Mouse (Mus musculus): ENCODE results near the gene Tmem95. TPM values are rescaled to one million over a fixed set of nuclear protein-coding genes. Genes with fewer than 3 reads are reported as not detected.

The Tmem95 gene
- polyA plus RNA-seq (2014; fragmentation: Nextera tagmentation; extraction: Ambion mirVana) = 0.38 TPM in 1 of 2 replicates, not detected in the other

- Histone ChIP-seq H3K36me3 (ENCODE audit: control insufficient read depth, insufficient read depth, low read length) (no peaks in the 10 kb centered on the region), H3K27me3 (replicated peaks; ENCODE audit: control insufficient read depth, insufficient read depth, low read length) (no peaks in the 10 kb centered on the region), H3K9me3 (ENCODE audit: control insufficient read depth, low read length) (no peaks in the 10 kb centered on the region), H3K27ac (ENCODE audit: low read depth) (peak within 1 kb of the TSS; percentile 22; the same call in 1 of the 2 replicates), H3K4me2 (ENCODE audit: low read length) (peak within 1 kb of the TSS; percentile 16; the same call in 1 of the 2 replicates), H3K9ac (ENCODE audit: low read length) (no peak within 1 kb of the TSS), H3K4me1 (replicated peaks; ENCODE audit: control insufficient read depth, insufficient read depth, low read length) (peaks cover 28% of the 10 kb centered on the region), H3K4me3 (ENCODE audit: low read depth, low read length) (no peak within 1 kb of the TSS)
- WGBS = 89% methylated on average over 11 of the region's 11 CpGs
- ATAC-seq (replicated peaks; ENCODE audit: low FRiP score, low TSS enrichment, low read depth) = no peak
- DNase-seq (ENCODE audit: low spot score) = no peak
Observed at GRCm38 (mm10) chr11:69877878-69878277, at the start of gene Tmem95. Gene Tmem95 (minus strand): TSS chr11:69878018.

- Histone ChIP-seq H3K9me3 (ENCODE audit: control insufficient read depth, low read length) (no peaks in the 10 kb centered on the region), H3K36me3 (ENCODE audit: control insufficient read depth, insufficient read depth, low read length) (no peaks in the 10 kb centered on the region), H3K9ac (ENCODE audit: low read length) (no peak overlapping the region), H3K4me2 (ENCODE audit: low read length) (no peak overlapping the region), H3K27ac (ENCODE audit: low read depth) (no peak overlapping the region), H3K4me3 (ENCODE audit: low read depth, low read length) (no peak overlapping the region), H3K4me1 (replicated peaks; ENCODE audit: control insufficient read depth, insufficient read depth, low read length) (no peaks in the 10 kb centered on the region), H3K27me3 (replicated peaks; ENCODE audit: control insufficient read depth, insufficient read depth, low read length) (no peaks in the 10 kb centered on the region)
- WGBS = 93% methylated on average over 2 of the region's 2 CpGs
- no peak for ATAC-seq (replicated peaks; ENCODE audit: low FRiP score, low TSS enrichment, low read depth)
- DNase-seq (ENCODE audit: low spot score) = no peak
Observed at GRCm38 (mm10) chr11:69927501-69927900, 49.7 kb upstream of the Tmem95 start.

DNA sequence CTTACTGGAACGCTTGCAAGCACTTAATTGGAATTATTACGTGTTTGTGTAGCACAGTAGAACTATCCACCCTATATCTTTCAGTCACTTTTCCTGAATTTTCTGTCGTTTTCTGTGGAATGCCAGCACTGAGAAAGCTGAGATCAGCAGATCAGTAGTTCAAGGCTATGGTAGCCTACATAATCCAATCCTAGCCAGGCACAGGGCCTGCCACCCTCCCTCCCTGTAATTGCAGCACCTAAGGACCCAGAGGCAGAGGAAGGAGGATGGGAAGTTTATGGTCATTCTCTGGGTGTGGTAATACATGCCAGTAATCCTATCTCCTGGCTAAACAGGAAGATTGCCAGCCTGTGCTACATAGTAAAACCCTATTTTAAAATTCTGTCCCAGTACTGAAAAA is 45.0 kb upstream of the Tmem95 start:
- Histone ChIP-seq H3K4me1 (replicated peaks; ENCODE audit: control insufficient read depth, insufficient read depth, low read length) (peaks cover 13% of the 10 kb centered on the region), H3K4me3 (ENCODE audit: low read depth, low read length) (no peak overlapping the region), H3K36me3 (ENCODE audit: control insufficient read depth, insufficient read depth, low read length) (peaks cover 18% of the 10 kb centered on the region), H3K4me2 (ENCODE audit: low read length) (no peak overlapping the region; the same call in 1 of the 2 replicates), H3K9me3 (ENCODE audit: control insufficient read depth, low read length) (no peaks in the 10 kb centered on the region), H3K27me3 (replicated peaks; ENCODE audit: control insufficient read depth, insufficient read depth, low read length) (no peaks in the 10 kb centered on the region), H3K9ac (ENCODE audit: low read length) (no peak overlapping the region), H3K27ac (ENCODE audit: low read depth) (peak overlapping the region; percentile 97; the same call in 1 of the 2 replicates)
- WGBS = 51% methylated on average over 3 of the region's 3 CpGs
- DNase-seq (ENCODE audit: low spot score) (no peak), ATAC-seq (replicated peaks; ENCODE audit: low FRiP score, low TSS enrichment, low read depth) (no peak)

GRCm38 (mm10) chr11:69922012-69922756 is 44.4 kb upstream of the Tmem95 start:
- Histone ChIP-seq H3K36me3 (ENCODE audit: control insufficient read depth, insufficient read depth, low read length) (peaks cover 24% of the 10 kb centered on the region), H3K4me2 (ENCODE audit: low read length) (peak overlapping the region; percentile 90), H3K27ac (ENCODE audit: low read depth) (peak overlapping the region; percentile 97), H3K4me1 (replicated peaks; ENCODE audit: control insufficient read depth, insufficient read depth, low read length) (peaks cover 13% of the 10 kb centered on the region), H3K9me3 (ENCODE audit: control insufficient read depth, low read length) (no peaks in the 10 kb centered on the region), H3K27me3 (replicated peaks; ENCODE audit: control insufficient read depth, insufficient read depth, low read length) (no peaks in the 10 kb centered on the region), H3K9ac (ENCODE audit: low read length) (peak overlapping the region; percentile 64), H3K4me3 (ENCODE audit: low read depth, low read length) (peak overlapping the region; percentile 86)
- ATAC-seq (replicated peaks; ENCODE audit: low FRiP score, low TSS enrichment, low read depth) (no peak), DNase-seq (ENCODE audit: low spot score) (no peak)
- WGBS = 4% methylated on average over 12 of the region's 12 CpGs

DNA sequence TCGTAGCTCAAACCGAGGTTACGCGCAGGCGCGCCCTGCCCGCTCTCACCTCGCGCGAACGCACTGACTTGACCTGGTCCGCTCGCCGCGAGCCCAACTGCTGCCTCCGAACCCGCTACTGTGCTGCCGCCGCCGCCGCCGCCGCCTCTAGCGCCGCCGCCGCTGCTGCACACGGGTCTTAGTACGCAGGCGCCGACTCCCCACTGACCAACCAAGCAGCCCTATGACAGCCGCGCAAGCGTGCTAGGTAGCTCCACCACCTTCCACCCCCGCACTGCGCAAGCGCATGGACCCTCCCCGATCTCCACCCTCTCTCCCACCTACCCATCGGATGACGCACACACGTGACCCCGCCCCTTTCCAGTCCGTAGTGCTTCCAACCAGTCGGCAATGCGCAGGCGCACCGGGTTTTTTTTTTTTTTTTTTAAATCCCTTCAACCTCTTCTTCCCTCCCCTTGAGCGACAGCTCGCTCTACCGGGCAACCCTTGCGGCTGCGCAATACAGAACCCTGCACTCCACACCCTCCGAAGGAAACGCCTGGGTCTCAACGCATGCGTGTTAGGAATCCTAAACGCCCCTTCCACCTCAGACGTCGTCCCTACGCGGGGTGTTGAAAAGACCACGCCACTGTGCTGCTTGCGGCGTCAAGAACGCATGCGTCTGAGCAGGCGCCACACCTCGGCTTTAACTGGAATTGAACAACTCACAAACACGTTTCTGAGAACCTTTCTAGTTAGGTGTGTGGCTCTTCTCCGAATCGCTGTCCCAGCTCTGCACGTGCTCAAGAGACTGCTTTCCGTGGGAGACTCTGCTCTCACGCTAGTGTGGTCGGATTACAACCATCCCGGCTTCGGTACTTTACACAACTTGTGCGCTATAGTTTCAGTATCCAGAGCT is 43.5 kb upstream of the Tmem95 start, which contains the start of gene Eif5a:
Gene Eif5a (minus strand): TSS at position 845 of the 898 bp plus-strand sequence.
- no peaks in the 10 kb centered on the region for H3K27me3 ChIP-seq (replicated peaks; ENCODE audit: control insufficient read depth, insufficient read depth, low read length)
- H3K4me2 ChIP-seq (ENCODE audit: low read length) = peak within 1 kb of the TSS; percentile 90
- H3K4me1 ChIP-seq (replicated peaks; ENCODE audit: control insufficient read depth, insufficient read depth, low read length) = peaks cover 13% of the 10 kb centered on the region
- under 1% methylated on average over 78 of the region's 78 CpGs for WGBS
- peak within 1 kb of the TSS; percentile 97 for H3K27ac ChIP-seq (ENCODE audit: low read depth)
- peak; percentile 99 for DNase-seq (ENCODE audit: low spot score)
- peaks cover 32% of the 10 kb centered on the region for H3K36me3 ChIP-seq (ENCODE audit: control insufficient read depth, insufficient read depth, low read length)
- peak; percentile 94 for ATAC-seq (replicated peaks; ENCODE audit: low FRiP score, low TSS enrichment, low read depth)
- H3K9me3 ChIP-seq (ENCODE audit: control insufficient read depth, low read length) = no peaks in the 10 kb centered on the region
- H3K4me3 ChIP-seq (ENCODE audit: low read depth, low read length) = peak within 1 kb of the TSS; percentile 86
- peak within 1 kb of the TSS; percentile 98 for H3K9ac ChIP-seq (ENCODE audit: low read length)

DNA sequence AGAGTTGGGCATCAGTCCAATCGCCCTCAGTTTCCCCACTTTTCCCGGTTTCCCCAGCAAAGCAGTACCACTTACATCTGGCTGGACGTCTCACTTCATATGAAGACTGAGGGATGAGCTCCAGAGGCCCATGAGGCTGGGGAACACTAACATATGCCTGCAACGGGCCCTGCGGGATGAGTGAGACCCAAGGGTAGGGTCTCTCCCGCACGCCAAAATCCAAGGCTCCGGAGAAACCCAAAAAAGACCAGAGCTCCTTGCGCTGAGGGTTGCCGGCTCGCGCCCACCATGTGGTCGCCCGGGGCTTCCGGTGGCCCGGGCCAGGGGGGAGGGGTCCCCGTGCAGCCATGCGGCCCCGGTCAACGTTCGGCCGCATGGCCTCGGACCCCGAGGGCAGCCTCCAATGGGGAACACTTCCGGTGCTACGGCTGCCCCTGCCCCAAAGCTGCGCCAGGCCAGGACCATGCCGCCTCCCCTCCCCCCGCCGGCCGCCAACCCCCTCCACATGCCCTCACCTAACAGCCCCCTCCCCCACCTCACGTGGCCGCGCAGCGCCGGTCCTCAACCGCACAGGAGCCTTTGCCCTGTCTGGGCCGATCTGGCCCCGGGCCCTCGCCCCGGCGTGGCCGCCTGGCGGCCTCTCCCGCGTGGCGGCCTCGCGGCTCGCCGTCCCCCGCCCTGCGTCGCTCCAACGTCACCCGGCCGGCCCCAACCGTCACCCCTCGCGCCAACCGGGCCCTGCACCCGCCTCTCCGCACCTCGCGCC is 42.6 kb upstream of the Tmem95 start:
- Histone ChIP-seq H3K4me3 (ENCODE audit: low read depth, low read length) (peak overlapping the region; percentile 86), H3K27me3 (replicated peaks; ENCODE audit: control insufficient read depth, insufficient read depth, low read length) (no peaks in the 10 kb centered on the region), H3K36me3 (ENCODE audit: control insufficient read depth, insufficient read depth, low read length) (peaks cover 41% of the 10 kb centered on the region), H3K27ac (ENCODE audit: low read depth) (peak overlapping the region; percentile 91), H3K9me3 (ENCODE audit: control insufficient read depth, low read length) (no peaks in the 10 kb centered on the region), H3K4me2 (ENCODE audit: low read length) (peak overlapping the region; percentile 90), H3K9ac (ENCODE audit: low read length) (peak overlapping the region; percentile 98), H3K4me1 (replicated peaks; ENCODE audit: control insufficient read depth, insufficient read depth, low read length) (peaks cover 13% of the 10 kb centered on the region)
- WGBS = under 1% methylated on average over 59 of the region's 65 CpGs
- ATAC-seq (replicated peaks; ENCODE audit: low FRiP score, low TSS enrichment, low read depth) (peak; percentile 55), DNase-seq (ENCODE audit: low spot score) (peak; percentile 69)

- peaks cover 18% of the 10 kb centered on the region for H3K4me1 ChIP-seq (replicated peaks; ENCODE audit: control insufficient read depth, insufficient read depth, low read length)
- DNase-seq (ENCODE audit: low spot score) (peak; percentile 77), ATAC-seq (replicated peaks; ENCODE audit: low FRiP score, low TSS enrichment, low read depth) (no peak)
- WGBS = under 1% methylated on average over 17 of the region's 17 CpGs
- H3K9ac ChIP-seq (ENCODE audit: low read length) = peak overlapping the region; percentile 98
- H3K9me3 ChIP-seq (ENCODE audit: control insufficient read depth, low read length) = no peaks in the 10 kb centered on the region
- H3K36me3 ChIP-seq (ENCODE audit: control insufficient read depth, insufficient read depth, low read length) = peaks cover 48% of the 10 kb centered on the region
- H3K4me3 ChIP-seq (ENCODE audit: low read depth, low read length) = peak overlapping the region; percentile 86
- H3K27ac ChIP-seq (ENCODE audit: low read depth) = peak overlapping the region; percentile 91
- H3K4me2 ChIP-seq (ENCODE audit: low read length) = peak overlapping the region; percentile 90
- no peaks in the 10 kb centered on the region for H3K27me3 ChIP-seq (replicated peaks; ENCODE audit: control insufficient read depth, insufficient read depth, low read length)
Observed at GRCm38 (mm10) chr11:69919661-69920265, 41.9 kb upstream of the Tmem95 start.
